Mouse (Mus musculus) kidney, adult 2 months (tissue): ENCODE data around the gene Uaca.

Experiments used
- CTCF ChIP-seq: fragments of 200-500 bp; conservative IDR thresholded peaks from 2 replicates; pipeline ENCODE4 v1.5.1; 2011; ENCODE audit warnings: low read depth, mild to moderate bottlenecking, control low read depth, low read length, moderate library complexity, mixed read lengths; ENCODE audit not compliant: insufficient read depth, insufficient read length
- POLR2A ChIP-seq: fragments of 200-500 bp; IDR thresholded peaks from one replicate; pipeline ENCODE4 v1.6.1; 2011; ENCODE audit warnings: low read depth, low read length, control low read depth

DNA sequence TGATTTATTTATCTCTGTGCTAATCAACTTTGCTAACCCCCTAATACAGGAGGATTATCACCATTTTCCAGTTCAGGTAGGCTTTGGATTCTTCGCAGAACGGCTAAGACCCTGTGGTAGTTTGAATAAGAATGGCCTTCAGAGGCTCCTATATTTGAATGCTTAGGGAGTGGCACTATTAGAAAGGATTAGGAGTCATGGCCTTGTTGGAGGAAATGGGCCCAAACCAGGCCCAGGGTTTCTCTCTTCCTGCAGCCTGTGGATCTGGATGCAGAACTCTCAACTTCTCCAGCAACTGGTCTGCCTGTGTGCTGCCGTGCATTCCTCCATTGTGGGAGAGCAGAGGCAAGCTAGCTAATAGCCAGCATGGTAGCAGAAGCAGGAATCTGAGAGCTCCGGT lies 27.2 kb downstream of the Uaca start:
- no peak for TF ChIP-seq CTCF
- TF ChIP-seq POLR2A = no peak
